Mouse (Mus musculus) MEL (cell line): ENCODE results near the gene Gusb. TPM values are rescaled to one million over a fixed set of nuclear protein-coding genes. Genes with fewer than 3 reads are reported as not detected.

Experiments used
- DNase-seq: peaks from one replicate; pipeline ENCODE4 v3.0.0; 2011; ENCODE audit warnings: low read depth, low spot score
- H3K27ac ChIP-seq: 2 replicates; pipeline ENCODE4 v1.5.1; 2012; ENCODE audit warnings: low read depth, mild to moderate bottlenecking, control low read depth, low read length, moderate library complexity; ENCODE audit not compliant: control insufficient read depth
- H3K27me3 ChIP-seq, 2 experiments: fragments of 150-350 bp in 1 of 2; sonication (generic) in 1 of 2; 2 replicates each; pipeline ENCODE4 v1.6.1; 2012; ENCODE audit warnings: low read length in 2 of 2, mild to moderate bottlenecking in 2 of 2, improper control_type of control experiment in 1 of 2, moderate library complexity in 1 of 2; ENCODE audit not compliant: insufficient read depth in 2 of 2, control insufficient read depth in 1 of 2
- H3K36me3 ChIP-seq, 2 experiments: 2 replicates each; pipeline ENCODE4 v1.6.1; 2012 to 2014; ENCODE audit warnings: low read length in 2 of 2, improper control_type of control experiment in 1 of 2, inconsistent platforms in 1 of 2, mild to moderate bottlenecking in 1 of 2; ENCODE audit not compliant: insufficient read depth in 2 of 2, control insufficient read depth in 1 of 2
- H3K4me1 ChIP-seq, 2 experiments: fragments of 150-350 bp in 1 of 2; sonication (generic) in 1 of 2; 2 replicates each; pipeline ENCODE4 v1.6.1; 2012; ENCODE audit warnings: low read length in 2 of 2, improper control_type of control experiment in 1 of 2, mild to moderate bottlenecking in 1 of 2; ENCODE audit not compliant: insufficient read depth in 2 of 2, control insufficient read depth in 1 of 2
- H3K4me3 ChIP-seq, 2 experiments: fragments of 150-350 bp in 1 of 2; sonication (generic) in 1 of 2; 2 replicates each; pipeline ENCODE4 v1.5.1; 2012; ENCODE audit warnings: low read depth in 2 of 2, low read length in 2 of 2, mild to moderate bottlenecking in 2 of 2, moderate library complexity in 2 of 2, control low read depth in 1 of 2, improper control_type of control experiment in 1 of 2; ENCODE audit not compliant: control insufficient read depth in 1 of 2, insufficient read depth in 1 of 2
- H3K79me2 ChIP-seq: 2 replicates; pipeline ENCODE4 v1.6.1; 2012; ENCODE audit warnings: mild to moderate bottlenecking, low read length, moderate library complexity; ENCODE audit not compliant: control insufficient read depth, poor library complexity, insufficient read depth
- H3K9ac ChIP-seq: 2 replicates; pipeline ENCODE4 v1.6.1; 2012; ENCODE audit warnings: low read depth, mild to moderate bottlenecking, control low read depth, low read length, moderate library complexity; ENCODE audit not compliant: control insufficient read depth, poor library complexity, severe bottlenecking
- H3K9me3 ChIP-seq: fragments of 150-350 bp; sonication (generic); replicated peaks from 2 replicates; pipeline ENCODE4 v1.6.1; 2012; ENCODE audit warnings: mild to moderate bottlenecking, low read length, improper control_type of control experiment, moderate library complexity; ENCODE audit not compliant: insufficient read depth
- BHLHE40 ChIP-seq: IDR thresholded peaks from 2 replicates; pipeline ENCODE4 v1.6.1; 2012; ENCODE audit warnings: low read depth, mild to moderate bottlenecking, inconsistent platforms, low read length, improper control_type of control experiment, borderline replicate concordance
- CTCF ChIP-seq, 3 experiments: IDR thresholded peaks in 2 of 3; conservative IDR thresholded peaks in 1 of 3; 2 replicates each; pipeline ENCODE4 v1.5.1; 2011 to 2012; ENCODE audit warnings: low read length in 3 of 3, low read depth in 2 of 3, mild to moderate bottlenecking in 2 of 3, improper control_type of control experiment in 1 of 3, inconsistent platforms in 1 of 3, mixed read lengths in 1 of 3, moderate library complexity in 1 of 3; ENCODE audit not compliant: control insufficient read depth in 1 of 3, insufficient read depth in 1 of 3, poor library complexity in 1 of 3, severe bottlenecking in 1 of 3
- E2F4 ChIP-seq: IDR thresholded peaks from 2 replicates; pipeline ENCODE4 v1.6.1; 2011; ENCODE audit warnings: low read depth, low read length, improper control_type of control experiment, borderline replicate concordance
- EP300 ChIP-seq, 2 experiments: IDR thresholded peaks; 2 replicates each; pipeline ENCODE4 v1.6.1; 2011; ENCODE audit warnings: improper control_type of control experiment in 2 of 2, low read length in 2 of 2, low read depth in 1 of 2, mild to moderate bottlenecking in 1 of 2
- HCFC1 ChIP-seq: IDR thresholded peaks from 2 replicates; pipeline ENCODE4 v1.6.1; 2012; ENCODE audit warnings: low read depth, mild to moderate bottlenecking, inconsistent platforms, low read length, improper control_type of control experiment, moderate library complexity
- KAT2A ChIP-seq: conservative IDR thresholded peaks from 2 replicates; pipeline ENCODE4 v1.6.1; 2012; ENCODE audit warnings: low read depth, low read length, improper control_type of control experiment, inconsistent platforms
- MAFK ChIP-seq: IDR thresholded peaks from 2 replicates; pipeline ENCODE4 v1.6.1; 2011; ENCODE audit warnings: low read depth, mild to moderate bottlenecking, low read length, improper control_type of control experiment, borderline replicate concordance
- MAZ ChIP-seq: IDR thresholded peaks from 2 replicates; pipeline ENCODE4 v1.6.1; 2012; ENCODE audit warnings: low read depth, mild to moderate bottlenecking, inconsistent platforms, low read length, improper control_type of control experiment
- MEF2A ChIP-seq: IDR thresholded peaks from 2 replicates; pipeline ENCODE4 v1.6.1; 2014; ENCODE audit warnings: low read depth, mild to moderate bottlenecking, inconsistent platforms, low read length, improper control_type of control experiment; ENCODE audit not compliant: poor library complexity, insufficient replicate concordance, severe bottlenecking; ENCODE audit errors: extremely low read depth
- NRF1 ChIP-seq: IDR thresholded peaks from 2 replicates; pipeline ENCODE4 v1.6.1; 2014; ENCODE audit warnings: low read depth, mild to moderate bottlenecking, inconsistent platforms, low read length, improper control_type of control experiment, moderate library complexity; ENCODE audit not compliant: poor library complexity, insufficient read depth, severe bottlenecking
- POLR2A ChIP-seq, 2 experiments: IDR thresholded peaks; 2 replicates each; pipeline ENCODE4 v1.6.1; 2011 to 2012; ENCODE audit warnings: low read length in 2 of 2, mild to moderate bottlenecking in 2 of 2, control low read depth in 1 of 2, improper control_type of control experiment in 1 of 2, low read depth in 1 of 2, moderate library complexity in 1 of 2; ENCODE audit not compliant: control insufficient read depth in 1 of 2, insufficient read depth in 1 of 2, poor library complexity in 1 of 2
- POLR2AphosphoS2 ChIP-seq: IDR thresholded peaks from 2 replicates; pipeline ENCODE4 v1.6.1; 2011; ENCODE audit warnings: low read length, improper control_type of control experiment
- POLR2AphosphoS5 ChIP-seq: IDR thresholded peaks from 2 replicates; pipeline ENCODE4 v1.6.1; 2012; ENCODE audit warnings: low read depth, borderline replicate concordance, mild to moderate bottlenecking, inconsistent platforms, low read length, moderate library complexity, mixed read lengths
- RAD21 ChIP-seq: IDR thresholded peaks from 2 replicates; pipeline ENCODE4 v1.6.1; 2011; ENCODE audit warnings: mild to moderate bottlenecking, low read depth, low read length, improper control_type of control experiment
- RCOR1 ChIP-seq: IDR thresholded peaks from 2 replicates; pipeline ENCODE4 v1.6.1; 2012; ENCODE audit warnings: low read depth, mild to moderate bottlenecking, inconsistent platforms, low read length, improper control_type of control experiment
- SMC3 ChIP-seq: IDR thresholded peaks from 2 replicates; pipeline ENCODE4 v1.6.1; 2011; ENCODE audit warnings: low read depth, low read length, improper control_type of control experiment
- TAL1 ChIP-seq: IDR thresholded peaks from 2 replicates; pipeline ENCODE4 v1.6.1; 2012; ENCODE audit warnings: mild to moderate bottlenecking, inconsistent platforms, low read length, moderate library complexity, mixed read lengths
- USF1 ChIP-seq: IDR thresholded peaks from 2 replicates; pipeline ENCODE4 v1.6.1; 2014; ENCODE audit warnings: low read depth, mild to moderate bottlenecking, inconsistent platforms, low read length, improper control_type of control experiment, moderate library complexity
- USF2 ChIP-seq, 2 experiments: IDR thresholded peaks; 2 replicates each; pipeline ENCODE4 v1.6.1; 2011 to 2012; ENCODE audit warnings: improper control_type of control experiment in 2 of 2, low read length in 2 of 2, borderline replicate concordance in 1 of 2, inconsistent platforms in 1 of 2, low read depth in 1 of 2, mild to moderate bottlenecking in 1 of 2; ENCODE audit not compliant: insufficient read depth in 1 of 2
- ZMIZ1 ChIP-seq: IDR thresholded peaks from 2 replicates; pipeline ENCODE4 v1.6.1; 2012; ENCODE audit warnings: low read depth, mild to moderate bottlenecking, inconsistent platforms, low read length, improper control_type of control experiment, moderate library complexity
- ZNF384 ChIP-seq: IDR thresholded peaks from 2 replicates; pipeline ENCODE4 v1.6.1; 2012; ENCODE audit warnings: low read depth, mild to moderate bottlenecking, inconsistent platforms, low read length, improper control_type of control experiment
- polyA plus RNA-seq, 2 experiments: library from polyadenylated mRNA; stranded (reverse) in 1 of 2; unstranded in 1 of 2; fragments of >175 nt in 1 of 2; fragments of >200 nt in 1 of 2; gene quantifications; 2 replicates each; pipeline versions ENCODE4 v1.2.1 to v1.2.4; 2012; ENCODE audit warnings: low replicate concordance in 2 of 2, low read depth in 1 of 2; ENCODE audit not compliant: insufficient read length in 2 of 2, insufficient read depth in 1 of 2, missing spikeins in 1 of 2
- total RNA-seq: library from RNA; depleted of rRNA; stranded (reverse); fragments of 300-350 nt; gene quantifications from 2 replicates; pipeline ENCODE4 v1.2.3, GENCODE M21; 2012

The Gusb gene
- total and polyA plus RNA-seq, 3 experiments = 44.4 to 107 (median 54.2) TPM

GRCm38 (mm10) chr5:129978608-129979007 is 24.2 kb downstream of the Gusb start:
- Histone ChIP-seq H3K4me1 (peaks cover 20 to 27% of the 10 kb centered on the region in 2 experiments), H3K27ac (no peak overlapping the region), H3K9ac (no peak overlapping the region), H3K36me3 (peaks cover 7 to 39% of the 10 kb centered on the region in 2 experiments), H3K9me3 (no peaks in the 10 kb centered on the region), H3K27me3 (no peaks in the 10 kb centered on the region), H3K4me3 (no peak overlapping the region), H3K79me2 (peaks cover 8% of the 10 kb centered on the region)
- DNase-seq = no peak
- no peak for TF ChIP-seq RAD21
- no peak for TF ChIP-seq KAT2A
- no peak for TF ChIP-seq USF2 (IDR thresholded peaks at IDR 0.05; ENCODE audit: borderline replicate concordance in 1 of 2, insufficient read depth in 1 of 2, low read depth in 1 of 2, low read length in 2 of 2)
- no peak for TF ChIP-seq ZMIZ1
- TF ChIP-seq EP300 (IDR thresholded peaks at IDR 0.05; ENCODE audit: low read depth in 1 of 2, low read length in 2 of 2) = no peak
- no peak for TF ChIP-seq ZNF384
- no peak for TF ChIP-seq USF1
- no peak for TF ChIP-seq MEF2A
- no peak for TF ChIP-seq BHLHE40
- TF ChIP-seq NRF1 = no peak
- no peak for TF ChIP-seq HCFC1
- no peak for TF ChIP-seq POLR2A (IDR thresholded peaks at IDR 0.05; ENCODE audit: control insufficient read depth in 1 of 2, insufficient read depth in 1 of 2, low read depth in 1 of 2, low read length in 2 of 2, poor library complexity in 1 of 2)
- TF ChIP-seq SMC3 = no peak

GRCm38 (mm10) chr5:129977768-129978167 is 25.1 kb downstream of the Gusb start:
- no peaks in the 10 kb centered on the region for H3K9me3 ChIP-seq
- TF ChIP-seq RCOR1 (no peak), NRF1 (no peak), USF2 (IDR thresholded peaks at IDR 0.05; ENCODE audit: borderline replicate concordance in 1 of 2, insufficient read depth in 1 of 2, low read depth in 1 of 2, low read length in 2 of 2) (no peak), EP300 (IDR thresholded peaks at IDR 0.05; ENCODE audit: low read depth in 1 of 2, low read length in 2 of 2) (no peak), E2F4 (no peak), MAZ (no peak), HCFC1 (no peak), MEF2A (no peak), POLR2AphosphoS5 (no peak), SMC3 (no peak), KAT2A (no peak), ZMIZ1 (no peak), POLR2AphosphoS2 (no peak), TAL1 (no peak), ZNF384 (no peak), MAFK (no peak), CTCF (IDR thresholded peaks at IDR 0.05 in 2 of 3, conservative IDR thresholded peaks at IDR 0.05 in 1 of 3; ENCODE audit: control insufficient read depth in 1 of 3, insufficient read depth in 1 of 3, low read depth in 2 of 3, low read length in 3 of 3, poor library complexity in 1 of 3, severe bottlenecking in 1 of 3) (no peak)
- DNase-seq = no peak
- H3K4me1 ChIP-seq = peaks cover 20 to 30% of the 10 kb centered on the region in 2 experiments
- no peak overlapping the region for H3K27ac ChIP-seq
- peaks cover 8% of the 10 kb centered on the region for H3K79me2 ChIP-seq
- H3K9ac ChIP-seq = no peak overlapping the region
- no peaks in the 10 kb centered on the region for H3K27me3 ChIP-seq
- no peak overlapping the region for H3K4me3 ChIP-seq
- H3K36me3 ChIP-seq = peaks cover 7 to 39% of the 10 kb centered on the region in 2 experiments
